Mouse (Mus musculus): ENCODE data around the gene Adcy5. TPM values are rescaled to one million over a fixed set of nuclear protein-coding genes. Genes with fewer than 3 reads are reported as not detected.

The Adcy5 gene
- total RNA-seq, 2 experiments from 2014 or later = 74.6 to 75.2 TPM

GRCm38 (mm10) chr16:35319335-35319734, 164.7 kb downstream of the Adcy5 start:
- no peak for DNase-seq

DNA sequence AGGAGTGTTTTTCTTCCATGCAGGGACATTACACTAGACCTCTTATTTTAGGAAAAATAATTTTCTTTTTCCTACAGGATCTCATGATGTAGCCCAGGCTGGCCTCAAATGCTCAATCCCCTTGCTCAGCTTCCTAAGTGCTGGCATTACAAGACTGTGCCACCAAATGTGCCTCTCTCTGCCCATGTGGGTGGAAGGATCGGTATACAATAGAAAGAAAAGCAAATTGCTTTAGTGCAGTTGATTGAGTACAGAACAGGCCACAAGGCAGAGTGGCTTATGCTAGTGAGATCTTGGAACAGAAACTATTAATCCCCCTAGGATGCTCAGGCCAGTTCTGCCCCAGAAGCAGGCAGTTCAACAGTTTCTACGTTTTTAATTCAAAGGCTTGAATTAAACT, 165.1 kb downstream of the Adcy5 start:
- DNase-seq = no peak

DNA sequence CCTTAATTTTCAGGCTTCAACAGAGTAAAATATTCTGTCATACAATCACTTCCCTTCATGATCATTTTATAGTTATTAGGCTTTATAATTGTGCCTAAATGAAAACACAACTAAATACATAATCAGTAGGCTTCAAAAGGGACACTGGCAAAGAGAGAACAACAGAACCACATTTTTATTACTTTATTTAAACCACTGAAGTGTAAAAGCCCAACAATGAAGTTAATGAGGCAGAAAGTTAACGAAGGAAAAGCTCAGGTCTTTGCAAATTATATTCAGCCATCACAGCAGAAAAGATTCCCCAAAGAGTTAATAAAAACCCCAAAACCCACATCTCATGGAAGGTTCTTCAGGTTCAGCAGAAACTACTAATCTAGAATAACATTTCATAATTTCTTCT, 175.8 kb downstream of the Adcy5 start:
- no peak for DNase-seq

Other genes with a start within 250 kb of the Adcy5 start
- gene Hacd2, start 132.4 kb upstream of the Adcy5 start, total RNA-seq (2021) = 10 to 100 TPM; 31.3 to 38.2 TPM
- gene Sec22a, start 209.0 kb downstream of the Adcy5 start, total RNA-seq (2021) = 10 to 100 TPM; 15.1 TPM

Data from layer of hippocampus, postnatal 36 days (tissue).